Mouse (Mus musculus): ENCODE results near the gene Triap1. TPM values are rescaled to one million over a fixed set of nuclear protein-coding genes. Genes with fewer than 3 reads are reported as not detected.

Gene Triap1
- polyA plus RNA-seq, 1 experiment from 2014 or later = 50.1 TPM

GRCm38 (mm10) chr5:115351348-115351747 is 10.3 kb downstream of the Triap1 start:
- 81% methylated on average over 5 of the region's 5 CpGs for WGBS

GRCm38 (mm10) chr5:115355070-115355469 is 14.0 kb downstream of the Triap1 start:
- H3K4me2 ChIP-seq (ENCODE audit: low read length) = no peak overlapping the region
- no peak overlapping the region for H3K9ac ChIP-seq (replicated peaks; ENCODE audit: low read length)
- H3K36me3 ChIP-seq (ENCODE audit: control insufficient read depth, insufficient read depth, low read length) = no peaks in the 10 kb centered on the region
- H3K27me3 ChIP-seq (ENCODE audit: control insufficient read depth, insufficient read depth, low read length) = no peaks in the 10 kb centered on the region
- 68% methylated on average over 13 of the region's 13 CpGs for WGBS
- DNase-seq = no peak
- H3K4me1 ChIP-seq (ENCODE audit: control insufficient read depth, insufficient read depth, low read length) = no peaks in the 10 kb centered on the region
- no peaks in the 10 kb centered on the region for H3K9me3 ChIP-seq (ENCODE audit: control insufficient read depth, low read length)
- H3K4me3 ChIP-seq (replicated peaks; ENCODE audit: low read depth, low read length) = no peak overlapping the region
- H3K27ac ChIP-seq (replicated peaks; ENCODE audit: low read depth, low read length) = no peak overlapping the region
- no peak for ATAC-seq (ENCODE audit: low FRiP score, low TSS enrichment)

More at GRCm38 (mm10) chr5:115351348-115351747, 10.3 kb downstream of the Triap1 start:
- Histone ChIP-seq H3K4me3 (replicated peaks; ENCODE audit: low read depth, low read length) (no peak overlapping the region), H3K27me3 (ENCODE audit: control insufficient read depth, insufficient read depth, low read length) (no peaks in the 10 kb centered on the region), H3K4me2 (ENCODE audit: low read length) (no peak overlapping the region), H3K36me3 (ENCODE audit: control insufficient read depth, insufficient read depth, low read length) (peaks cover 2% of the 10 kb centered on the region), H3K27ac (replicated peaks; ENCODE audit: low read depth, low read length) (no peak overlapping the region), H3K4me1 (ENCODE audit: control insufficient read depth, insufficient read depth, low read length) (peaks cover 12% of the 10 kb centered on the region), H3K9me3 (ENCODE audit: control insufficient read depth, low read length) (no peaks in the 10 kb centered on the region), H3K9ac (replicated peaks; ENCODE audit: low read length) (no peak overlapping the region)
- DNase-seq (no peak), ATAC-seq (ENCODE audit: low FRiP score, low TSS enrichment) (no peak)

GRCm38 (mm10) chr5:115358872-115359271 is 17.8 kb downstream of the Triap1 start:
- 5% methylated on average over 12 of the region's 12 CpGs for WGBS

GRCm38 (mm10) chr5:115359438-115359837 is 18.4 kb downstream of the Triap1 start:
- H3K27ac ChIP-seq (replicated peaks; ENCODE audit: low read depth, low read length) = no peak overlapping the region
- DNase-seq (no peak), ATAC-seq (ENCODE audit: low FRiP score, low TSS enrichment) (no peak)
- no peak overlapping the region for H3K4me3 ChIP-seq (replicated peaks; ENCODE audit: low read depth, low read length)
- H3K27me3 ChIP-seq (ENCODE audit: control insufficient read depth, insufficient read depth, low read length) = no peaks in the 10 kb centered on the region
- no peak overlapping the region for H3K4me2 ChIP-seq (ENCODE audit: low read length)
- H3K36me3 ChIP-seq (ENCODE audit: control insufficient read depth, insufficient read depth, low read length) = no peaks in the 10 kb centered on the region
- no peaks in the 10 kb centered on the region for H3K4me1 ChIP-seq (ENCODE audit: control insufficient read depth, insufficient read depth, low read length)
- no peak overlapping the region for H3K9ac ChIP-seq (replicated peaks; ENCODE audit: low read length)
- no peaks in the 10 kb centered on the region for H3K9me3 ChIP-seq (ENCODE audit: control insufficient read depth, low read length)
- WGBS = 85% methylated on average over 8 of the region's 8 CpGs

More at GRCm38 (mm10) chr5:115358872-115359271, 17.8 kb downstream of the Triap1 start:
- Histone ChIP-seq H3K36me3 (ENCODE audit: control insufficient read depth, insufficient read depth, low read length) (no peaks in the 10 kb centered on the region), H3K4me3 (replicated peaks; ENCODE audit: low read depth, low read length) (no peak overlapping the region), H3K9me3 (ENCODE audit: control insufficient read depth, low read length) (no peaks in the 10 kb centered on the region), H3K27me3 (ENCODE audit: control insufficient read depth, insufficient read depth, low read length) (no peaks in the 10 kb centered on the region), H3K9ac (replicated peaks; ENCODE audit: low read length) (no peak overlapping the region), H3K4me2 (ENCODE audit: low read length) (no peak overlapping the region), H3K27ac (replicated peaks; ENCODE audit: low read depth, low read length) (no peak overlapping the region), H3K4me1 (ENCODE audit: control insufficient read depth, insufficient read depth, low read length) (no peaks in the 10 kb centered on the region)
- ATAC-seq (ENCODE audit: low FRiP score, low TSS enrichment) (no peak), DNase-seq (peak; percentile 86)

GRCm38 (mm10) chr5:115359851-115360372 is 18.9 kb downstream of the Triap1 start:
- Histone ChIP-seq H3K4me2 (ENCODE audit: low read length) (no peak overlapping the region), H3K4me3 (replicated peaks; ENCODE audit: low read depth, low read length) (no peak overlapping the region), H3K4me1 (ENCODE audit: control insufficient read depth, insufficient read depth, low read length) (no peaks in the 10 kb centered on the region), H3K9ac (replicated peaks; ENCODE audit: low read length) (no peak overlapping the region), H3K27ac (replicated peaks; ENCODE audit: low read depth, low read length) (no peak overlapping the region), H3K27me3 (ENCODE audit: control insufficient read depth, insufficient read depth, low read length) (no peaks in the 10 kb centered on the region), H3K9me3 (ENCODE audit: control insufficient read depth, low read length) (no peaks in the 10 kb centered on the region), H3K36me3 (ENCODE audit: control insufficient read depth, insufficient read depth, low read length) (no peaks in the 10 kb centered on the region)
- no peak for DNase-seq
- ATAC-seq (ENCODE audit: low FRiP score, low TSS enrichment) = no peak
- whole genome bisulfite sequencing = 67% methylated on average over 5 of the region's 5 CpGs

GRCm38 (mm10) chr5:115362216-115362615 is 21.2 kb downstream of the Triap1 start:
- ATAC-seq (ENCODE audit: low FRiP score, low TSS enrichment) (no peak), DNase-seq (no peak)
- Histone ChIP-seq H3K9me3 (ENCODE audit: control insufficient read depth, low read length) (no peaks in the 10 kb centered on the region), H3K27me3 (ENCODE audit: control insufficient read depth, insufficient read depth, low read length) (no peaks in the 10 kb centered on the region), H3K4me3 (replicated peaks; ENCODE audit: low read depth, low read length) (no peak overlapping the region), H3K36me3 (ENCODE audit: control insufficient read depth, insufficient read depth, low read length) (no peaks in the 10 kb centered on the region), H3K9ac (replicated peaks; ENCODE audit: low read length) (no peak overlapping the region), H3K4me2 (ENCODE audit: low read length) (no peak overlapping the region), H3K4me1 (ENCODE audit: control insufficient read depth, insufficient read depth, low read length) (no peaks in the 10 kb centered on the region), H3K27ac (replicated peaks; ENCODE audit: low read depth, low read length) (no peak overlapping the region)
- WGBS = 24% methylated on average over 7 of the region's 7 CpGs

- peak; percentile 32 for DNase-seq
- H3K4me2 ChIP-seq (ENCODE audit: low read length) = no peak overlapping the region
- no peak overlapping the region for H3K9ac ChIP-seq (replicated peaks; ENCODE audit: low read length)
Observed at GRCm38 (mm10) chr5:115362819-115363714, 22.0 kb downstream of the Triap1 start.

GRCm38 (mm10) chr5:115364782-115365181 is 23.8 kb downstream of the Triap1 start:
- DNase-seq = no peak
- no peaks in the 10 kb centered on the region for H3K27me3 ChIP-seq (ENCODE audit: control insufficient read depth, insufficient read depth, low read length)
- no peaks in the 10 kb centered on the region for H3K36me3 ChIP-seq (ENCODE audit: control insufficient read depth, insufficient read depth, low read length)
- no peak overlapping the region for H3K4me2 ChIP-seq (ENCODE audit: low read length)
- H3K4me1 ChIP-seq (ENCODE audit: control insufficient read depth, insufficient read depth, low read length) = no peaks in the 10 kb centered on the region
- no peak for ATAC-seq (ENCODE audit: low FRiP score, low TSS enrichment)
- no peak overlapping the region for H3K9ac ChIP-seq (replicated peaks; ENCODE audit: low read length)
- WGBS = 92% methylated on average over 4 of the region's 4 CpGs
- no peak overlapping the region for H3K27ac ChIP-seq (replicated peaks; ENCODE audit: low read depth, low read length)
- H3K4me3 ChIP-seq (replicated peaks; ENCODE audit: low read depth, low read length) = no peak overlapping the region
- no peaks in the 10 kb centered on the region for H3K9me3 ChIP-seq (ENCODE audit: control insufficient read depth, low read length)

More at GRCm38 (mm10) chr5:115362819-115363714, 22.0 kb downstream of the Triap1 start:
- Histone ChIP-seq H3K27ac (replicated peaks; ENCODE audit: low read depth, low read length) (0 out of 2 replicates have a peak overlapping the region, but pooled peaks have one; percentile 41), H3K4me3 (replicated peaks; ENCODE audit: low read depth, low read length) (no peak overlapping the region), H3K9me3 (ENCODE audit: control insufficient read depth, low read length) (no peaks in the 10 kb centered on the region), H3K36me3 (ENCODE audit: control insufficient read depth, insufficient read depth, low read length) (no peaks in the 10 kb centered on the region), H3K27me3 (ENCODE audit: control insufficient read depth, insufficient read depth, low read length) (no peaks in the 10 kb centered on the region), H3K4me1 (ENCODE audit: control insufficient read depth, insufficient read depth, low read length) (no peaks in the 10 kb centered on the region)
- WGBS = 18% methylated on average over 18 of the region's 19 CpGs
- no peak for ATAC-seq (ENCODE audit: low FRiP score, low TSS enrichment)

All from midbrain, embryonic 14.5 days (tissue).